Mouse (Mus musculus): Measurements from ENCODE around the gene Ntn4. TPM values are rescaled to one million over a fixed set of nuclear protein-coding genes. Genes with fewer than 3 reads are reported as not detected.
A peak's percentile ranks its signal among the peaks of the same experiment; 100 is the strongest.

Ntn4 gene
- polyA plus RNA-seq, 1 experiment from 2014 or later = 0.76 TPM

DNA sequence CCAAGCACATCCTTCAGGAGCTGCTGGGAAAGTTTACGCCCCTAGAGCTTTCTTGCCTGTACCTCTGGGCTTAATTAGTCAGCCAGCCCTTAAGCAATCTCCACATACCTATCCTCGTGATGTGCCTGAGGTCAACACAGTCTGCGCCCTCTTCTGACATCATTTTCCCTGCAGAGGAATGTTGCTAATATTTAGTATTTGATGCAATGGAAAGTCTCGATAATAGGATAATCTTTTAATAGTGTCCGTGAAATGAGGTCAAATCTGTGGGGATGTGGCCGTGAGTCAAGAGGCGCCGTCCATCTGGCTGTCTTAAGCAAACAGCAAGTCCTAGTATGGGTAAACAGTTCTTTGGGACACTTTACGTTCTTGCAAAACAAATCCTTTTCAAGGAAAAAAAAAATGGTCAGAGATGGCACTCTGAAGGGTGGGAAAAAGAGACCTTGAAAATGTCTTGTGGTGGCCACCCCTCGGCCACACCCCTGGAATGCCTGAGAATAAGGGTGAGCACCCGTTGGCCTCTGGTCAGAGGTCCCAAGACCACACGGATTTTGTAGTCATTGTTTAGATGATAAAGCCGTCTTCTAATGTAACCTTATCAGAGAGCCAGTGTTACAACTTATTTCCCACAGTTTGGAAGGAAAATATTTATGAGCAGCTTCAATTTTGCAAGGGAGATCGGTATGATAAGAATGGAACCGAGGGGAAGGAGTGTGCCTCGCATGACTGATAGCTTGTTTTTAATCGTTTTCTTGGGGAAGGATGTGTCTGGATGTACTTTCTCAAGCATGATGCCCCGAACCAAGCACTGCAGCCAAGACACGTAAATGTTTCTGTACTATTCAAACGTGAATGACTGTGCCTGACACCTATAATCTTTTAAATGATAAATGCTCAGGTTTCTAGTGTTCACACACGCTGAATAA lies 109.0 kb downstream of the Ntn4 start:
- 32% methylated on average over 21 of the region's 21 CpGs for WGBS
- no peak for DNase-seq (ENCODE audit: low spot score)
- Histone ChIP-seq H3K27me3 (ENCODE audit: control insufficient read depth, insufficient read depth, low read length) (no peaks in the 10 kb centered on the region), H3K9me3 (ENCODE audit: control insufficient read depth, low read length) (no peaks in the 10 kb centered on the region), H3K4me3 (ENCODE audit: low read depth, low read length) (no peak overlapping the region), H3K9ac (ENCODE audit: low read length) (no peak overlapping the region), H3K4me1 (replicated peaks; ENCODE audit: control insufficient read depth, insufficient read depth) (no peaks in the 10 kb centered on the region), H3K36me3 (ENCODE audit: control insufficient read depth, insufficient read depth, low read length) (no peaks in the 10 kb centered on the region), H3K4me2 (replicated peaks; ENCODE audit: low read depth) (no peak overlapping the region), H3K27ac (replicated peaks) (no peak overlapping the region)
- no peak for TF ChIP-seq EP300 (optimal IDR thresholded peaks at IDR 0.05)
- TF ChIP-seq CTCF (IDR thresholded peaks at IDR 0.05; ENCODE audit: low read depth) = no peak
- ATAC-seq (ENCODE audit: low FRiP score, low TSS enrichment) = peak; percentile 73

DNA sequence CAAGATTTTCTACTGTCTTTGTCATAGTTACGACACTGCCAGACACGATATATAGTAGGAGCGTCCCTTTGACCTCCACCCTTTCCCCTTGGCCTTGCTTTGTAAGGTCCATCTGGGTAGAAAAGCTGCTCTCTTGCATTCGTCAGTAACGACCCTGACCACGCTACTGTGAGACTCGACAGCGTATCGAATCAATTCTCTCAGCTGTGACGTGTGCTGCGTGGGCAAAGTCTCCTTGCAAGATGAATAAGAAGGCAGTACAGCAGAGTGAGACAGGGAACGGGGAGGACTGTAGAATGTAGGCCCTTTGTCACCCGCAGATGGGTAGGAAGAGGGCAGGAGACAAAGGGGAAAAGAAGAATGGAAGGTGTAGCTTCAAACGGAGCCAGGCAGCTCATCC lies 110.8 kb downstream of the Ntn4 start:
- no peak for DNase-seq (ENCODE audit: low spot score)
- Histone ChIP-seq H3K4me1 (replicated peaks; ENCODE audit: control insufficient read depth, insufficient read depth) (no peaks in the 10 kb centered on the region), H3K9ac (ENCODE audit: low read length) (no peak overlapping the region), H3K4me2 (replicated peaks; ENCODE audit: low read depth) (no peak overlapping the region), H3K27me3 (ENCODE audit: control insufficient read depth, insufficient read depth, low read length) (no peaks in the 10 kb centered on the region), H3K4me3 (ENCODE audit: low read depth, low read length) (no peak overlapping the region), H3K36me3 (ENCODE audit: control insufficient read depth, insufficient read depth, low read length) (no peaks in the 10 kb centered on the region), H3K9me3 (ENCODE audit: control insufficient read depth, low read length) (no peaks in the 10 kb centered on the region), H3K27ac (replicated peaks) (no peak overlapping the region)
- TF ChIP-seq EP300 (optimal IDR thresholded peaks at IDR 0.05) = no peak
- TF ChIP-seq CTCF (IDR thresholded peaks at IDR 0.05; ENCODE audit: low read depth) = no peak
- no peak for ATAC-seq (ENCODE audit: low FRiP score, low TSS enrichment)
- 88% methylated on average over 14 of the region's 14 CpGs for WGBS

DNA sequence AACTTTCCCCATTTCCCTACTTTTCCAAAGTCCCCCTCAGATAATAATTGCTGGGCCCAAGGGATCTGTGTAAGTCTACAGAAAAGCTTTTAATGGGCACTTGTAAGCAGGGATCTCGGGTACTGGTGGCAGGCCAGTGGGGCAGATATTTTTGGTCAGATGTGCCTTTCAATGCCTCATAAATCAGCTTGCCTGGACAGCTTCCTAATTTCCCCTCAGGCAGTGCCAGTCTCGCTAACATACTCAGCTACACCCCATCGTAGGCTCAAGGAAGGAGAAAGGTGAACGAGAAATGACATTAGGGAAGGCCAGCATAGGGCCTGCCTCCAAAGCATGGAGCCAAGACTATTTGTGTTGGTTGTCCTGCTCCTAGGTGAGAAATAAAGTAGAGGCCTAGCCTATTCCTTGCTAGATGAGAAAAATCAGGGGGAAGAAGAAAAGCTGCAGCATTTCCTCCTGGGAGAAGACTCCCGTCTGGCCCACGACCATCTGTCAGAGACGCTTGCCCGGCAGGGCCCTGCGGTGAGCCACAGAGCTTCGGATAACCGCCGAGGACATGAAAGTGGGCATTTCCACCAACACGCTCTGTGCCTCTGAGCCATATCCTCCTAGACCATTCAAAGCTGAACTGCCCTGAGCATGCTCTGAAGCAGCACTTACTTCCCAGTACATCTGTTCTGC lies 113.4 kb downstream of the Ntn4 start:
- DNase-seq (ENCODE audit: low spot score) (no peak), ATAC-seq (ENCODE audit: low FRiP score, low TSS enrichment) (no peak)
- 73% methylated on average over 13 of the region's 13 CpGs for WGBS
- Histone ChIP-seq H3K27me3 (ENCODE audit: control insufficient read depth, insufficient read depth, low read length) (no peaks in the 10 kb centered on the region), H3K4me2 (replicated peaks; ENCODE audit: low read depth) (no peak overlapping the region), H3K4me3 (ENCODE audit: low read depth, low read length) (no peak overlapping the region), H3K36me3 (ENCODE audit: control insufficient read depth, insufficient read depth, low read length) (no peaks in the 10 kb centered on the region), H3K4me1 (replicated peaks; ENCODE audit: control insufficient read depth, insufficient read depth) (no peaks in the 10 kb centered on the region), H3K27ac (replicated peaks) (no peak overlapping the region), H3K9me3 (ENCODE audit: control insufficient read depth, low read length) (no peaks in the 10 kb centered on the region), H3K9ac (ENCODE audit: low read length) (no peak overlapping the region)
- TF ChIP-seq EP300 (optimal IDR thresholded peaks at IDR 0.05) (no peak), CTCF (IDR thresholded peaks at IDR 0.05; ENCODE audit: low read depth) (no peak)

DNA sequence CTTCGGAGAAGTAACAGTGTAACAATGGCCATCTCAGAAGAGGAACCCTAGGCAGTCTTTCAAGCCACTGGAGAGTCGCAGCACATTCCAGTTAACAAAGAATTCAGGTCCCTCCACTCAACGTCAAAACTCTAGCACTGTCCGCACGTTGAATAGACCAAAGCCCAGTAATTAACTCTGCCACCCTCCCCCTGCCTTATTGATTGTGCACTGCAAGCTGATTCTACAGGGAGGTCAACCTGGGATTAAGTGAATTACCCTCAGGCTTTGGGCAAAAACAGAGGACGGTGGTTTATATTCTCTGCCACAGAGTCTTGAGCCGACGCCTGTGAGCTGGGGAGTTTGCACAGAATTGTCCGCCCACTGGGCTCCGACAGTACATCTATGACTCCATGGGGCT lies 115.7 kb downstream of the Ntn4 start:
- H3K4me1 ChIP-seq (replicated peaks; ENCODE audit: control insufficient read depth, insufficient read depth) = no peaks in the 10 kb centered on the region
- DNase-seq (ENCODE audit: low spot score) = no peak
- H3K4me3 ChIP-seq (ENCODE audit: low read depth, low read length) = no peak overlapping the region
- no peak for ATAC-seq (ENCODE audit: low FRiP score, low TSS enrichment)
- no peaks in the 10 kb centered on the region for H3K36me3 ChIP-seq (ENCODE audit: control insufficient read depth, insufficient read depth, low read length)
- H3K27ac ChIP-seq (replicated peaks) = no peak overlapping the region
- no peaks in the 10 kb centered on the region for H3K9me3 ChIP-seq (ENCODE audit: control insufficient read depth, low read length)
- H3K9ac ChIP-seq (ENCODE audit: low read length) = no peak overlapping the region
- H3K4me2 ChIP-seq (replicated peaks; ENCODE audit: low read depth) = no peak overlapping the region
- TF ChIP-seq EP300 (optimal IDR thresholded peaks at IDR 0.05) = no peak
- no peak for TF ChIP-seq CTCF (IDR thresholded peaks at IDR 0.05; ENCODE audit: low read depth)
- 69% methylated on average over 10 of the region's 10 CpGs for WGBS
- no peaks in the 10 kb centered on the region for H3K27me3 ChIP-seq (ENCODE audit: control insufficient read depth, insufficient read depth, low read length)

DNA sequence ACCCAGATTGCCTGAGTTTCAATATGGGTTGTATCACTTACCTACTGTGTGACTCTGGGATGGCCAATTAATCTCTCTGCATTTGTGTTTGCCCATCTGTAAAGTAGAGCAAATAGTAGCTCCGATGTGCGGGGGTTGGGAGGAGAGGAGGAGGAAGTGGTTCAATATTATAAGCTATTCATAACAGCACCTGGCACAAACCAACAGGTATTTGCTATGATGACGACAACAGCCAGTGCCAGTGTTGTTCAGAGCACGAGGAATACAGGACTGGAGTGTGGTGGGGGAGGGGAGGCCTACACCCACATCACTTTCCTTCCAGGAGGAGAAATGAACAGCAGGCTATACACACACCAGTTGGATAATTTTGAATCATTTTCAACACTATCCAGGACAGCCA lies 119.2 kb downstream of the Ntn4 start:
- no peak for TF ChIP-seq CTCF (IDR thresholded peaks at IDR 0.05; ENCODE audit: low read depth)
- no peak for TF ChIP-seq EP300 (optimal IDR thresholded peaks at IDR 0.05)
- H3K4me3 ChIP-seq (ENCODE audit: low read depth, low read length) = no peak overlapping the region
- H3K4me2 ChIP-seq (replicated peaks; ENCODE audit: low read depth) = no peak overlapping the region
- 44% methylated on average over 4 of the region's 4 CpGs for WGBS
- no peaks in the 10 kb centered on the region for H3K4me1 ChIP-seq (replicated peaks; ENCODE audit: control insufficient read depth, insufficient read depth)
- no peak overlapping the region for H3K9ac ChIP-seq (ENCODE audit: low read length)
- DNase-seq (ENCODE audit: low spot score) (peak; percentile 74), ATAC-seq (ENCODE audit: low FRiP score, low TSS enrichment) (peak; percentile 92)
- H3K27ac ChIP-seq (replicated peaks) = no peak overlapping the region
- H3K9me3 ChIP-seq (ENCODE audit: control insufficient read depth, low read length) = no peaks in the 10 kb centered on the region
- H3K27me3 ChIP-seq (ENCODE audit: control insufficient read depth, insufficient read depth, low read length) = no peaks in the 10 kb centered on the region
- no peaks in the 10 kb centered on the region for H3K36me3 ChIP-seq (ENCODE audit: control insufficient read depth, insufficient read depth, low read length)

DNA sequence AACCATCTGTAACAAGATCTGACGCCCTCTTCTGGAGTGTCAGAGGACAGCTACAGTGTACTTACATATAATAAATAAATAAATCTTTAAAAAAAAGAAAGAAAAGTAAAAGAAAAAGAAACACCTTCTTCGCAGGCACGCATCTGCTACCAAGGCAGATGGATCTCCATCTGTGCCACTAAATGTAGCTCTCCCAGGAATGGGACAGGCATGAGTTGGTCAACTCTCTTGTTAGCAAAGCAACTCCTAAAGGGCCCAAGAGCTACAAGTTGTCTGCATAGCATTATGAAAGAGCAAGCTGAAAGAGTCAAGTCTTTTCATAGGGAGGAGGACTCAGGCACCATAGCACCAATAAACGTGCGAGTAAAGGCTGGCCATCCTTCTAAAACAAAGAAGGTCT lies 119.9 kb downstream of the Ntn4 start:
- ATAC-seq (ENCODE audit: low FRiP score, low TSS enrichment) (no peak), DNase-seq (ENCODE audit: low spot score) (no peak)
- no peak overlapping the region for H3K9ac ChIP-seq (ENCODE audit: low read length)
- no peaks in the 10 kb centered on the region for H3K4me1 ChIP-seq (replicated peaks; ENCODE audit: control insufficient read depth, insufficient read depth)
- TF ChIP-seq EP300 (optimal IDR thresholded peaks at IDR 0.05) = no peak
- no peak for TF ChIP-seq CTCF (IDR thresholded peaks at IDR 0.05; ENCODE audit: low read depth)
- no peak overlapping the region for H3K27ac ChIP-seq (replicated peaks)
- H3K4me2 ChIP-seq (replicated peaks; ENCODE audit: low read depth) = no peak overlapping the region
- no peaks in the 10 kb centered on the region for H3K9me3 ChIP-seq (ENCODE audit: control insufficient read depth, low read length)
- no peak overlapping the region for H3K4me3 ChIP-seq (ENCODE audit: low read depth, low read length)
- no peaks in the 10 kb centered on the region for H3K27me3 ChIP-seq (ENCODE audit: control insufficient read depth, insufficient read depth, low read length)
- 81% methylated on average over 5 of the region's 5 CpGs for WGBS
- no peaks in the 10 kb centered on the region for H3K36me3 ChIP-seq (ENCODE audit: control insufficient read depth, insufficient read depth, low read length)

Data from stomach, postnatal 0 days (tissue).